Mouse (Mus musculus) forebrain, embryonic 11.5 days (tissue): ENCODE results near the gene Synpo2l. TPM values are rescaled to one million over a fixed set of nuclear protein-coding genes. Genes with fewer than 3 reads are reported as not detected.
"Not testable (repeated sequence)": the region's sequence is repeated elsewhere in the genome, so short reads cannot be mapped to it uniquely, and the experiment has no call there.

ENCODE experiments used
- ATAC-seq: fragments of 200-750 bp; cut with Nextera tagmentation; replicated peaks from 2 replicates; pipeline ENCODE4 v1.8.0; 2017; ENCODE audit warnings: moderate TSS enrichment; ENCODE audit not compliant: low FRiP score
- DNase-seq: peaks from one replicate; pipeline ENCODE4 v3.0.0-alpha.2; 2017; ENCODE audit warnings: low spot score
- H3K27ac ChIP-seq: fragments of 300-500 bp; sonication (generic); 2 replicates; pipeline ENCODE4 v1.5.1; 2014; ENCODE audit warnings: low read depth, low read length
- H3K27me3 ChIP-seq: fragments of 300-500 bp; sonication (generic); 2 replicates; pipeline ENCODE4 v1.6.1; 2014; ENCODE audit warnings: mild to moderate bottlenecking, low read length, mixed read lengths; ENCODE audit not compliant: control insufficient read depth, insufficient read depth
- H3K36me3 ChIP-seq: fragments of 300-500 bp; sonication (generic); 2 replicates; pipeline ENCODE4 v1.6.1; 2014; ENCODE audit warnings: mild to moderate bottlenecking, low read length, moderate library complexity, mixed read lengths; ENCODE audit not compliant: control insufficient read depth, insufficient read depth
- H3K4me1 ChIP-seq: fragments of 300-500 bp; sonication (generic); replicated peaks from 2 replicates; pipeline ENCODE4 v1.6.1; 2014; ENCODE audit warnings: low read length, mixed read lengths; ENCODE audit not compliant: control insufficient read depth, insufficient read depth
- H3K4me2 ChIP-seq: fragments of 300-500 bp; sonication (generic); 2 replicates; pipeline ENCODE4 v1.6.1; 2014; ENCODE audit warnings: low read depth, mild to moderate bottlenecking, low read length, moderate library complexity, mixed read lengths; ENCODE audit not compliant: severe bottlenecking
- H3K4me3 ChIP-seq: fragments of 300-500 bp; sonication (generic); 2 replicates; pipeline ENCODE4 v1.5.1; 2014; ENCODE audit warnings: low read depth, low read length
- H3K9ac ChIP-seq: fragments of 300-500 bp; sonication (generic); 2 replicates; pipeline ENCODE4 v1.6.1; 2014; ENCODE audit warnings: low read length
- H3K9me3 ChIP-seq: fragments of 300-500 bp; sonication (generic); 2 replicates; pipeline ENCODE4 v1.6.1; 2016; ENCODE audit warnings: low read length, mixed read lengths; ENCODE audit not compliant: control insufficient read depth
- WGBS: fragments of 180-500 bp; shearing (Covaris S2); extraction: QIAGEN DNeasy Blood & Tissue Kit; methylation state at CpG from one replicate; pipeline ENCODE4 v1.1.7; 2014; 5-methylcytosine and 5-hydroxymethylcytosine counted together
- polyA plus RNA-seq: library from polyadenylated mRNA; unstranded; fragments of >200 nt; fragmentation: Nextera tagmentation; extraction: Ambion mirVana; gene quantifications from 2 replicates; pipeline ENCODE4 v1.2.1, GENCODE M21; 2014

Gene Synpo2l
- polyA plus RNA-seq, 1 experiment from 2014 or later, result 0.35 TPM

DNA sequence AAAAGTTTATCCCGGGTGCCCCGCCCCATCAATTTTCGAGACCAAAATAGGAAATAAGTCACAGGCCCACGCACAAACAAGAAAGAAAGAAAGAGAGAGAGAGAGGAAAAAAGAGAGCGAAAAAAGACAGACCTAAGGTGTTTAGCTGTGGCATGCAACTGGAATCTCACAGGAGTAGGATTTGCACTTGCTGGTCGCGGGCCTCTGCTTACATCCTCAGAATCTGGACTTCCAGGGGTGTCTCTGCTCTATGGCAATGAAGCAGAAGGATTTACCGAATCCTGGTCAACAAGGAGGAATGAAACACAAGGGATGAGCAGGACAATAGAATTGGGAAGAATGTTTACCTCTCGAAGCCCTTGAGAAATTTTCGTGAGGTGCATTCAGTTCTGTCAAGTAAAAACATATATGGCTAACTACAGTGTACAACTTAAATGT is 26.7 kb downstream of the Synpo2l start:
- Histone ChIP-seq H3K27me3 (no peaks in the 10 kb centered on the region), H3K9ac (peak overlapping the region; percentile 94), H3K4me3 (peak overlapping the region; percentile 79), H3K9me3 (no peaks in the 10 kb centered on the region), H3K4me2 (peak overlapping the region; percentile 87), H3K4me1 (no peaks in the 10 kb centered on the region), H3K27ac (peak overlapping the region; percentile 85; the same call in 1 of the 2 replicates), H3K36me3 (no peaks in the 10 kb centered on the region)
- DNase-seq (no peak), ATAC-seq (no peak)
- WGBS, result 16% methylated on average over 10 of the region's 10 CpGs

DNA sequence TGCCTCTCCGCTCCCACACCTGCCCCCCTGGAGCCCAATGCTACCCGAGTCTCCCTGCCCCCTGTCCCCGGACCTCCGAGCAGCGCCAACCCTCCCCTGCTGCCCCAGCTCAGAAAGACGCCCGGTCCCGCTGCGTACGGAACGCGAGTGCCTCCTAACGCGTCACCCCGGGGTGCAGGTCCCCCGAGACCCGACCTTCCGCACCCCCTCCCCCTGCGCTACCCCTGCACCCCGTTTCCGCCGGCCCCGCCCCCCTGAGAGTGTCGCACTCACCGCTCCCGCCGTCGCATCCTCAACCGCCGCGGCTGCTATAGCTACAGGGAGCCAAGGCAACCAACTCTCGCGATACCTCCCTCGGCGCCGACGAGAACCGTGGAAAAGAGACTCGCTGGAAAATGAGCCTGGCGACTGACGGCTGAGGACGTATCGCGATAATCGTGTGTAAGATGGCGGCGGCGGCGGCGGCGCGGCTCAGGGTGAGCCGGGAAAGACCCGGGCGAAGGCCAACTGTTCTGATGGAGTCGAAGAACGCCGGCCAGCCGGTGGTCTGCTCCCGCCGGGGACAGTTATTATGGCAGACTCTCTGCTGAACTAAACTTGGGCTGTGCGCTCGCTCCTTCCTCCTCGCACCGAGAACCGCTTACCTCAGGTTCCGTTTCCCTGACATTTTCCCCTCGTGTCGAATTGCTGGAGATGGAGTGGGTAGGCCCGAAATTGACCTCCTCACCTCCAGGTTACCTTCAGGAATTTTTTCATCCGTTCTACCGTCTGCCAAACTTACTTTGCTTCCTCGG is 27.3 kb downstream of the Synpo2l start, which contains the start of gene Usp54:
Gene Usp54 (minus strand): TSS at position 420 of the 794 bp plus-strand sequence.
- Histone ChIP-seq H3K27me3 (no peaks in the 10 kb centered on the region), H3K4me2 (peak within 1 kb of the TSS; percentile 87), H3K9ac (peak within 1 kb of the TSS; percentile 94), H3K36me3 (no peaks in the 10 kb centered on the region), H3K4me3 (peak within 1 kb of the TSS; percentile 79), H3K4me1 (no peaks in the 10 kb centered on the region), H3K27ac (peak within 1 kb of the TSS; percentile 85), H3K9me3 (no peaks in the 10 kb centered on the region)
- ATAC-seq (peak; percentile 96), DNase-seq (peak; percentile 98)
- WGBS, result under 1% methylated on average over 72 of the region's 73 CpGs

GRCm38 (mm10) chr14:20639918-20640619 is 28.1 kb downstream of the Synpo2l start:
- H3K36me3 ChIP-seq, result no peaks in the 10 kb centered on the region
- H3K4me2 ChIP-seq, result peak overlapping the region; percentile 87
- no peaks in the 10 kb centered on the region for H3K9me3 ChIP-seq
- H3K4me1 ChIP-seq, result no peaks in the 10 kb centered on the region
- ATAC-seq (peak; percentile 52), DNase-seq (peak; percentile 59)
- peak overlapping the region; percentile 79 for H3K4me3 ChIP-seq
- H3K27ac ChIP-seq, result peak overlapping the region; percentile 85; the same call in 1 of the 2 replicates
- peak overlapping the region; percentile 94 for H3K9ac ChIP-seq
- WGBS, result 2% methylated on average over 16 of the region's 16 CpGs
- no peaks in the 10 kb centered on the region for H3K27me3 ChIP-seq

- 91% methylated on average over 6 of the region's 6 CpGs for WGBS
- ATAC-seq, result no peak
Observed at GRCm38 (mm10) chr14:20638702-20639101, 29.5 kb downstream of the Synpo2l start.

GRCm38 (mm10) chr14:20637818-20638574 is 30.2 kb downstream of the Synpo2l start:
- 81% methylated on average over 2 of the region's 2 CpGs for WGBS
- Histone ChIP-seq H3K9ac (no peak overlapping the region), H3K36me3 (no peaks in the 10 kb centered on the region), H3K4me2 (no peak overlapping the region), H3K9me3 (no peaks in the 10 kb centered on the region), H3K27me3 (no peaks in the 10 kb centered on the region), H3K27ac (no peak overlapping the region), H3K4me1 (no peaks in the 10 kb centered on the region), H3K4me3 (no peak overlapping the region)
- no peak for ATAC-seq
- DNase-seq, result no peak

More at GRCm38 (mm10) chr14:20638702-20639101, 29.5 kb downstream of the Synpo2l start:
- H3K4me1 ChIP-seq, result no peaks in the 10 kb centered on the region
- no peaks in the 10 kb centered on the region for H3K36me3 ChIP-seq
- H3K27ac ChIP-seq, result no peak overlapping the region
- no peak overlapping the region for H3K9ac ChIP-seq
- no peaks in the 10 kb centered on the region for H3K27me3 ChIP-seq
- no peak overlapping the region for H3K4me3 ChIP-seq
- H3K9me3 ChIP-seq, result no peaks in the 10 kb centered on the region
- no peak for DNase-seq
- no peak overlapping the region for H3K4me2 ChIP-seq

GRCm38 (mm10) chr14:20636968-20637367 is 31.2 kb downstream of the Synpo2l start:
- not testable (repeated sequence) for H3K9me3 ChIP-seq, DNase-seq, H3K4me2 ChIP-seq, H3K27ac ChIP-seq, H3K27me3 ChIP-seq, ATAC-seq, H3K36me3 ChIP-seq, H3K9ac ChIP-seq, H3K4me1 ChIP-seq, H3K4me3 ChIP-seq
- WGBS, result 92% methylated on average over 3 of the region's 3 CpGs

- no peak overlapping the region for H3K27ac ChIP-seq
- no peak overlapping the region for H3K9ac ChIP-seq
- H3K4me2 ChIP-seq, result no peak overlapping the region
- no peaks in the 10 kb centered on the region for H3K36me3 ChIP-seq
- WGBS, result 91% methylated on average over 2 of the region's 2 CpGs
- no peaks in the 10 kb centered on the region for H3K27me3 ChIP-seq
- DNase-seq (no peak), ATAC-seq (no peak)
- H3K4me1 ChIP-seq, result no peaks in the 10 kb centered on the region
- H3K4me3 ChIP-seq, result no peak overlapping the region
- no peaks in the 10 kb centered on the region for H3K9me3 ChIP-seq
Observed at GRCm38 (mm10) chr14:20635546-20635945, 32.6 kb downstream of the Synpo2l start.

DNA sequence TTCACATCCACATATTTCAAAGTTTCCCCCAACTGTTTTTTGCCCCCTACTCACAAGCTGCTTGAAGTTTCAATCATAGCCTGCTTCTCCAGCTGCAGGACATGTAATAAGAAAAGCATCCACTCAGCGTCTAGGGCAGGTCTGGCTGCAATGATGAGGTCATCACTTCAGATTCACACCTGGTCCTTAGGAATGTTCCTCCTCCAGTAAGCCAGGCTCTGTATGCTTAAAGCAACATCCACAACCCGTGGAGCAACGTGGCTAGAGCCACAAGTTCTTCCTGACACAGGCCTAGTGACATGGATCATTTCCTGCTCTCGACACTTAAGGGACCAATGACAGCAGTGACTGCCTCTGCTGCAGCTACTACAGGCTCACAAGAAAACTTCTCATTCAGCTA is 36.9 kb downstream of the Synpo2l start:
- WGBS, result 73% methylated on average over 4 of the region's 4 CpGs
- DNase-seq, result no peak
- no peak for ATAC-seq
- H3K4me2 ChIP-seq, result no peak overlapping the region
- H3K27me3 ChIP-seq, result no peaks in the 10 kb centered on the region
- H3K27ac ChIP-seq, result no peak overlapping the region
- H3K4me3 ChIP-seq, result no peak overlapping the region
- no peaks in the 10 kb centered on the region for H3K4me1 ChIP-seq
- no peaks in the 10 kb centered on the region for H3K36me3 ChIP-seq
- H3K9ac ChIP-seq, result no peak overlapping the region
- no peaks in the 10 kb centered on the region for H3K9me3 ChIP-seq
